Mouse (Mus musculus): ENCODE data around the gene Mitf.

DNA sequence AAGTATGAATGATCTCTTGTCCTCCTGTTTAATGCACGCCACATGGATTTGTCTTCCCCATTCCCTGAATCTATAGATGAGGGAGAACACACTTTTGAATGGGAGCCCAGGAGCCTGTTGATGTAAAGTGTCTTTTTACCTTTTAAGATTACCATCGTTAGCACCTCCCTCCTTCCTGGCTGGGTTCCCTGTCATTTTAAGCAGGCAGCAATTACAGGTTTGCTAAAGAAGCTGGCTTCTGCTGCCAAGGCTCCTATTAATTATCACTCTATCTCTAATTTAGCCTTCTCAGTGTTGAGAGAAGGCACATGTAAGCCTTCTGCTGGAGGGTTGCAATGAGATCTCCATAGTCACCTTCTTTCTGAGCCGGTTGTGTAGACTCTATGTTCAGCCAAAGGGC is 21.2 kb downstream of the Mitf start:
- TF ChIP-seq CTCF (IDR thresholded peaks at IDR 0.05; ENCODE audit: low read depth, low read length) (no peak), POLR2A (IDR thresholded peaks at IDR 0.05; ENCODE audit: borderline replicate concordance, low read depth, low read length) (no peak)

All from bone marrow macrophage, adult 2 months (primary cell).